Mouse (Mus musculus): ENCODE data around the gene Auts2. TPM values are rescaled to one million over a fixed set of nuclear protein-coding genes. Genes with fewer than 3 reads are reported as not detected.

Auts2 gene
- total and polyA plus RNA-seq, 3 experiments: 16.9 to 35.7 (median 28.1) TPM

DNA sequence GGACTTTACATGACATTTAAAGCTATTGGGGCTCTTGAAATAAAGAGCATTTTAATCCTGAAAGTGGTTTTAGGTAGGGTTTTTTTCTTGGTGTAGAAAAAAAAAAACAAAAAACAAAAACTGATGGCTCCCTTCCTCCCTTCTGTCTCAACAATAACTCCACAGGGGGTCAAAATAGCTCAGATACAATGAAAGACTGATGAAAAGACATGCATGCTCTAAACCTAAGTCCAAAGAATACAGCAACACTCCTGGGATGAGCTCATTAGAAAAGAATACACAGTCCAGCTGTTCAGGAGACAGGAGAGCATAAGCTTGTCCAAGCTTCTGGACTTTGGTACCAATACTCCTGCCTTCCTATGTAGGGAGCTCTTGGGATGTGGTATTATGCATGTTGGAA is 764.0 kb downstream of the Auts2 start:
- H3K27ac ChIP-seq: no peak overlapping the region
- no peak overlapping the region for H3K4me3 ChIP-seq
- no peaks in the 10 kb centered on the region for H3K36me3 ChIP-seq (ENCODE audit: control insufficient read depth, insufficient read depth, low read length)
- DNase-seq: no peak
- no peaks in the 10 kb centered on the region for H3K79me2 ChIP-seq (replicated peaks; ENCODE audit: control insufficient read depth, insufficient read depth, low read length)
- no peaks in the 10 kb centered on the region for H3K27me3 ChIP-seq (ENCODE audit: control insufficient read depth, insufficient read depth, low read length)
- H3K4me1 ChIP-seq (ENCODE audit: control insufficient read depth, insufficient read depth, low read length): peaks cover 2% of the 10 kb centered on the region; the same call in 1 of the 2 replicates
- TF ChIP-seq EP300 (IDR thresholded peaks at IDR 0.05; ENCODE audit: insufficient read depth, low read depth, low read length): no peak
- TF ChIP-seq POLR2A (IDR thresholded peaks at IDR 0.05; ENCODE audit: insufficient read depth, low read depth, low read length): no peak
- no peak for TF ChIP-seq CTCF (IDR thresholded peaks at IDR 0.05)
- intact Hi-C loops (cut with DNase I): no loop called here
- no peak overlapping the region for H3K9ac ChIP-seq (ENCODE audit: low read depth, low read length)

- H3K79me2 ChIP-seq (replicated peaks; ENCODE audit: control insufficient read depth, insufficient read depth, low read length): no peaks in the 10 kb centered on the region
- intact Hi-C loops (cut with DNase I): no loop called here
- no peaks in the 10 kb centered on the region for H3K27me3 ChIP-seq (ENCODE audit: control insufficient read depth, insufficient read depth, low read length)
- H3K9ac ChIP-seq (ENCODE audit: low read depth, low read length): no peak overlapping the region
- DNase-seq: no peak
- H3K27ac ChIP-seq: no peak overlapping the region
- H3K4me3 ChIP-seq: no peak overlapping the region
- WGBS: 93% methylated on average over 5 of the region's 5 CpGs
- H3K4me1 ChIP-seq (ENCODE audit: control insufficient read depth, insufficient read depth, low read length): no peaks in the 10 kb centered on the region
- H3K36me3 ChIP-seq (ENCODE audit: control insufficient read depth, insufficient read depth, low read length): no peaks in the 10 kb centered on the region
- TF ChIP-seq POLR2A (IDR thresholded peaks at IDR 0.05; ENCODE audit: insufficient read depth, low read depth, low read length) (no peak), CTCF (IDR thresholded peaks at IDR 0.05) (no peak), EP300 (IDR thresholded peaks at IDR 0.05; ENCODE audit: insufficient read depth, low read depth, low read length) (no peak)
These were observed 767.5 kb downstream of the Auts2 start for GRCm38 (mm10) chr5:131775672-131776071.

DNA sequence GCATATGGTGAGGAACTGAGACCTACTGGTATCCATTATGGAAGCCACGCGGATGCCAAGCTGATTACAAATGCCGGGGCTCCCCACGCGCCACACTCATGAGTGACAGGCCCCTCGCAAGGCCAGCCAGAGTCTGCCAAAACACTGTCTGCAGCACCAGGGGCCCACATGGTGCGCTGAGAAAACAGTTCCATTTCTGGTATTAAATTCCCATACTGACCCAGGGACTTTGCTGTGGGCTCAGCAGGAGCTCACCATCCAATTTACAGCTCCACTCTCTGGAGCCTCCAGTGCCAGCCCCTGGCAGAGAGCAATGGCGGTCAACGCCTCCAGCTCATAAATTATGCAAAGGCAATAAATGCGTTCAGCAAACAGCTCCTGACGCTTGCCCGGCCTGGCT is 767.9 kb downstream of the Auts2 start:
- DNase-seq: no peak
- H3K27ac ChIP-seq: no peak overlapping the region
- no peaks in the 10 kb centered on the region for H3K79me2 ChIP-seq (replicated peaks; ENCODE audit: control insufficient read depth, insufficient read depth, low read length)
- no peaks in the 10 kb centered on the region for H3K4me1 ChIP-seq (ENCODE audit: control insufficient read depth, insufficient read depth, low read length)
- H3K27me3 ChIP-seq (ENCODE audit: control insufficient read depth, insufficient read depth, low read length): no peaks in the 10 kb centered on the region
- H3K9ac ChIP-seq (ENCODE audit: low read depth, low read length): no peak overlapping the region
- no peak overlapping the region for H3K4me3 ChIP-seq
- intact Hi-C loops (cut with DNase I): no loop called here
- no peak for TF ChIP-seq EP300 (IDR thresholded peaks at IDR 0.05; ENCODE audit: insufficient read depth, low read depth, low read length)
- TF ChIP-seq POLR2A (IDR thresholded peaks at IDR 0.05; ENCODE audit: insufficient read depth, low read depth, low read length): no peak
- TF ChIP-seq CTCF (IDR thresholded peaks at IDR 0.05): no peak
- 87% methylated on average over 12 of the region's 12 CpGs for WGBS
- H3K36me3 ChIP-seq (ENCODE audit: control insufficient read depth, insufficient read depth, low read length): no peaks in the 10 kb centered on the region

- intact Hi-C loops (cut with DNase I): no loop called here
- no peaks in the 10 kb centered on the region for H3K79me2 ChIP-seq (replicated peaks; ENCODE audit: control insufficient read depth, insufficient read depth, low read length)
- no peak overlapping the region for H3K27ac ChIP-seq
- no peak overlapping the region for H3K4me3 ChIP-seq
- no peaks in the 10 kb centered on the region for H3K36me3 ChIP-seq (ENCODE audit: control insufficient read depth, insufficient read depth, low read length)
- no peak for TF ChIP-seq POLR2A (IDR thresholded peaks at IDR 0.05; ENCODE audit: insufficient read depth, low read depth, low read length)
- TF ChIP-seq CTCF (IDR thresholded peaks at IDR 0.05): no peak
- no peak for TF ChIP-seq EP300 (IDR thresholded peaks at IDR 0.05; ENCODE audit: insufficient read depth, low read depth, low read length)
- no peaks in the 10 kb centered on the region for H3K27me3 ChIP-seq (ENCODE audit: control insufficient read depth, insufficient read depth, low read length)
- H3K9ac ChIP-seq (ENCODE audit: low read depth, low read length): no peak overlapping the region
- no peak for DNase-seq
- H3K4me1 ChIP-seq (ENCODE audit: control insufficient read depth, insufficient read depth, low read length): no peaks in the 10 kb centered on the region
- WGBS: 98% methylated on average over 6 of the region's 6 CpGs
These were observed 768.4 kb downstream of the Auts2 start for GRCm38 (mm10) chr5:131774792-131775191.

GRCm38 (mm10) chr5:131772616-131773015 is 770.5 kb downstream of the Auts2 start:
- no peaks in the 10 kb centered on the region for H3K27me3 ChIP-seq (ENCODE audit: control insufficient read depth, insufficient read depth, low read length)
- H3K36me3 ChIP-seq (ENCODE audit: control insufficient read depth, insufficient read depth, low read length): no peaks in the 10 kb centered on the region
- TF ChIP-seq POLR2A (IDR thresholded peaks at IDR 0.05; ENCODE audit: insufficient read depth, low read depth, low read length): no peak
- TF ChIP-seq CTCF (IDR thresholded peaks at IDR 0.05): no peak
- TF ChIP-seq EP300 (IDR thresholded peaks at IDR 0.05; ENCODE audit: insufficient read depth, low read depth, low read length): no peak
- no peaks in the 10 kb centered on the region for H3K79me2 ChIP-seq (replicated peaks; ENCODE audit: control insufficient read depth, insufficient read depth, low read length)
- 97% methylated on average over 1 of the region's 1 CpGs for WGBS
- H3K4me1 ChIP-seq (ENCODE audit: control insufficient read depth, insufficient read depth, low read length): no peaks in the 10 kb centered on the region
- H3K27ac ChIP-seq: no peak overlapping the region
- no peak for DNase-seq
- no peak overlapping the region for H3K4me3 ChIP-seq
- no peak overlapping the region for H3K9ac ChIP-seq (ENCODE audit: low read depth, low read length)
- intact Hi-C loops (cut with DNase I): no loop called here

GRCm38 (mm10) chr5:131769273-131769672 is 773.9 kb downstream of the Auts2 start:
- WGBS: 46% methylated on average over 11 of the region's 11 CpGs
- intact Hi-C loops (cut with DNase I): no loop called here
- H3K4me3 ChIP-seq: no peak overlapping the region
- DNase-seq: no peak
- no peak overlapping the region for H3K9ac ChIP-seq (ENCODE audit: low read depth, low read length)
- TF ChIP-seq POLR2A (IDR thresholded peaks at IDR 0.05; ENCODE audit: insufficient read depth, low read depth, low read length): no peak
- no peak for TF ChIP-seq CTCF (IDR thresholded peaks at IDR 0.05)
- no peak for TF ChIP-seq EP300 (IDR thresholded peaks at IDR 0.05; ENCODE audit: insufficient read depth, low read depth, low read length)
- H3K27me3 ChIP-seq (ENCODE audit: control insufficient read depth, insufficient read depth, low read length): no peaks in the 10 kb centered on the region
- no peaks in the 10 kb centered on the region for H3K4me1 ChIP-seq (ENCODE audit: control insufficient read depth, insufficient read depth, low read length)
- no peak overlapping the region for H3K27ac ChIP-seq
- no peaks in the 10 kb centered on the region for H3K36me3 ChIP-seq (ENCODE audit: control insufficient read depth, insufficient read depth, low read length)
- H3K79me2 ChIP-seq (replicated peaks; ENCODE audit: control insufficient read depth, insufficient read depth, low read length): no peaks in the 10 kb centered on the region

All from heart, adult 2 months (tissue).